Mouse (Mus musculus): Measurements from ENCODE around the gene Far2.
"Not testable (repeated sequence)": the region's sequence is repeated elsewhere in the genome, so short reads cannot be mapped to it uniquely, and the experiment has no call there.

The Far2 gene

DNA sequence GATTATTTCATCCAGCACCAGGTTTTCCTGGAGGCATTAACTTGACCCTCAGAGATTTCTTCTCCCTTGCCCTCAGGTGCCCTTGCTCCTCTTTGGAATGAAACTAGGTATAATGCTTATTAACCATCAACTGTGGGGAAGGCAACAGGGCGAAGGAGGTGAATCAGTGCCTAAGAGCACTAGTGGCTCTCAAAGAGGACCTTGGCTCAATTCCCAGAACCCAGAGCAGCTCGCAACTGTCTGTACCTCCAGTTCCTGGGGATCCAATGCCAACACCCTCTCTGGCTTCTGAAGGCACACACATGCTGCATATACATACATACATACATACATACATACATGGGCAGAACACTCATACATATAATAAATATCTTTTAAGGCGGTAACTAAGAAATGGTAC is 69.8 kb downstream of the Far2 start:
- no peak for DNase-seq (ENCODE audit: low read depth, low spot score)

DNA sequence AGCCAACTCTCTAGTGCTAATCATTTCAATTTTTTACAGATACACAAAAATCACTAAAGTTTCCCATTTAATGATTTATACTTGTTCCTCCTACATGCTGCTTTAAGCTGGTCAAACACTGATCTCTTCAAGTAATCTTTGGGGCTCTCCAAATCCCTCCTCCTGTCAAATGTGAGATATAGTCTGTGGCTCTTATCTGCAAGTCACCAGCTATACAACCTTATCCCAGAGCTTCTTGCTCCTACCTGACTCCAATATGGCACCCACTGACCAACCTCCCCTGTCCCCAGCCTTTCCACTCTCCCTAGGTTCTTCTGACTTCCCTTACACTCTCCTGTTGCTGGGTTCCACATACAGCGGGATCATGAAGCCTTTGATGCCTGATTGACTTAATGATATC is 70.6 kb downstream of the Far2 start:
- DNase-seq (ENCODE audit: low read depth, low spot score): no peak

DNA sequence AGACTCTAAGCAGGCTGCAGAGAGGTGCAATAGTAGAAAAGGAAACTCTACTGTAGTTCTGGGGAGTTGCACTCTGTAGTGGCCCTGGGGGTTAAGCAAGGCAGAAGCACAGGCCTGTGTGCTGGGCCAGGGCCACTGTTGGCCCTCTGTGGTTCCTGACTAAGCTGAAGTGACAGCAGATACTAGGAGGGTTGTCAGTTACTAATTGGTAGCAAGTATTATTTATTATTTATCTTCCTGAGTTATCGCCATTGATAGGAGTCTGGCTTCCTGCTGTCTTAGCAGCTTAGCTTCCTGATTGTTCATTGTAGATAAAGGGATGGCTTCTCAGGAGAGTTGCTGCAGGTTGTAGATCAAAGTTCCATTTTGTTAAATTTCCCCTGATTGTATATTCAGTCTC is 73.6 kb downstream of the Far2 start:
- DNase-seq (ENCODE audit: low read depth, low spot score): no peak

DNA sequence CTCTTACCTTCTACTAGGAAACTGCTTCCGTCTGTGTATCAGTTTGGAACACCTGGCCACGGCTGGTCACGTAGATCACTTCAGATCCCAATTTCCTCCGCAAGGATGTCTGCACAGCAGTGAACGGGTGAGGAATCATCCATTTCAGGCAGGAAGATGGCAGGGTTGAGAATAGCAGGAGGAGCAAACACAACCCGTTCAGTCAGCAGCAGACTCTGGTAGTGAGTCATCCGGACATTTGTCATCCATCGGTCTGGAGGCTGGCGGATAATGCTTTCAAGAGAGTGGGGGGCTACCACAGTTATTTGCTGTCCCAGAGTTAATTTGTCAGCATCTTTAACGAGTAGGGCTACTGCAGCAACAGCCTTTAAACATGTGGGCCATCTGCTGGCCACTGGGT is 79.8 kb downstream of the Far2 start:
- not testable (repeated sequence) for DNase-seq (ENCODE audit: low read depth, low spot score)

DNA sequence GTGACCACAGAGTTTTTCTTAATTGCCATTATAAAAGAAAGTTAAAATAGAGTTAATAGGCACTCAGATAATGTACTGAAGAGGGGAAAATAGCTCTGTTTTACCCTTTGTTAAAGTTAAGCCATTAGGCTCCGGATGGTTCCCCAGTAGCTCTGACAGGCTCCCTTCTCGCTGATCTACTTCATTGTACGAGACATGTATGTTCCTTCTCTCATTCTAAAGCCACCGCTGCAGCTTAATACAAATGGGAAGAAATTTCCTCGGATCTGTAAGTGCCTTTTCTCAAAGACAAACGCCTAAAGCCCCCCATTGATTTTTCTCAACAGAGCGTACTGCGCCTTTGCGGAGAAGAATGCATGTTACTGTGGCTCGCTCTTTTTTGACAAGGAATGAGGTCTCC is 85.3 kb downstream of the Far2 start:
- no peak for DNase-seq (ENCODE audit: low read depth, low spot score)

DNA sequence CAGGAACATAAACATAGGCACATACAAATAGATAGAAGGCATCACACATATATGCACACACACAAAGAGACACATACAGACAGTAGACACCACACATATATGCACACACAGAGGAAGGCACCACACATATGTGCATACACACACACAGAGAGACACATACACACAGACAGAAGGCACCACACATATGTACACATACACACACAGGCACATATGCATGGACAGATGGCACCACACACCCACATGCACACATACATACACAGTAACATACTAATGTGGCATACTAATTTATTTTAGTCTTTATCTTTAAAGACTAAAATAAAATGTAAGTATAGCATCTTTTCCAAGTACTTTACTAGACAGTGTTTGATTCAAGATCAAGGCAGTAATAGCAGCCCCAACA is 86.5 kb downstream of the Far2 start:
- DNase-seq (ENCODE audit: low read depth, low spot score): no peak

DNA sequence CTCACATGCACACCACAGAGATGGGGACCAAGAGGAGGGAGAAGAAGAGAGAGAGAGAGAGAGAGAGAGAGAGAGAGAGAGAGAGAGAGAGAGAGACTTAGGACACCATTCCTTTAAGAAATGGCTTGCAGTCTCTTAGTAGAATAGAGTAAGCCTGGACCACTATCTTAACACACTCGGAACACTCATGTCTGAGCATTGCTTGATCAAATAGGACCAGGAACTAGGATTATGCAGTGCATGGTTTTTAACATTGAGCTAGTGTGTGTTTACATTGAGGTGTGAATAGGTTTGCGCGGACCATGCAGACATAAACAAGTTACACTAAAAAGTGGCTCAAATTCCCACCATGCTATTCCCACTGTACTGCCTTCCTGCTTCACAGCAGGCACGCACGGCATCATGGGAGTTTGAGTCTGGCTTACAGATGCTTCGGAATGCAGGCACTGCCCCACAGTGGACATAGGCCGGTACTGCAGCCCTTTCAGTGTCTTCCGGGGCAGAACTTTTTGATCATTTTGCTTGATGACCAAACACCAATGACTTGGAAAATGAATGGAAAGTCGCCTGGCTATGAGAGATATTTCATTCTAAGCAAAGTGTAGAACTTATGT is 88.8 kb downstream of the Far2 start:
- peak; percentile 26 for DNase-seq (ENCODE audit: low read depth, low spot score)

DNA sequence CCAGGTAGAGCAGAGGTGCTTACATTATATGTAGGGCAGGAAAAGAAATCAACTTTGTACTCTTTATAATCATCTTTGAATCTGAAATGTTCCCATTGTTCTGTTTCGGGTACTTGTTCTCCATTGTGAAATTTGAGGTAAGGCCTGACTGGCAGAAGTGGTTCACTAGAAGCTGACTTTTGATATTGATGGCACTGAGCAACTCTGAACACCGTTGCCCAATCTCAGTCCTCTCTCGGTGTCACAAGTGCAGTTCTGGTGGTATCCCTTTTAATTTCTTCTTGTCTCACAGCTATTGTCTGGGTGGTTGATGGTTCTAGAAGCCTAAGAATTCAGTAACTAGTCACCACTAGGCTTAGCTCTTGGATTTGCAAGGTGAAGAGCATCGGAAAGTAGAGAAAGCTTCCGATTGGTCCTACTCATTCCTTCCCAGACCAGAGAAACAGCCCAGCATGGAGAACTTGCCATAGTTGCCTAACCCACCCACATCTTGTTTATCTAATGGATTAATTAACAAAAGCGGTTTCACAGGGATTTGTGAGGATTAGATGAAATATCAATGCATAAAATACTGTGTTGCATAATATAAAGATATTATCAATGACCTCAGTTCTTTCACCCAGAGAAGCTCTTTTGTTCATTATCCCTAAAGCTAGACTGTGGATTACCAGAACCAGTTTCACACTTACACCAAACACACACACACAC is 92.4 kb downstream of the Far2 start:
- no peak for DNase-seq (ENCODE audit: low read depth, low spot score)

DNA sequence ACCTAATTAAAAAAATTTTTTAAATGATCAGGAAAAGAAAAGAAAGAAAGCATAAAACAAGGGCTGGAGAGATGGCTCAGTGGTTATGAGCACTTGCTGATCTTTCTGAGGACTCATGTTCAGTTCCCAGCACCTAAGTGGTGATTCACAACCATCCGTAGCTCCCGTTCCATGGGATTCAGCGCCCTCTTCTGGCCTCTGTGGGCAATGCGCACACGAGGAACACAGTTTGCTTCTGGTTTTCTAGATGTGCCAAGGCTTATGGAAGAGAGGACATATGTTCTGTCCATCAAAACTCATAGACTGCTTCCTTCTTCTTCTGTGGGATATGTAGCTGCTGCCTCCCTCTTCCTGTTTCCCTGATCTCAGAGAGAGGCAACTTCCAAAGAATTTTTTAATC is 94.8 kb downstream of the Far2 start:
- DNase-seq (ENCODE audit: low read depth, low spot score): no peak

DNA sequence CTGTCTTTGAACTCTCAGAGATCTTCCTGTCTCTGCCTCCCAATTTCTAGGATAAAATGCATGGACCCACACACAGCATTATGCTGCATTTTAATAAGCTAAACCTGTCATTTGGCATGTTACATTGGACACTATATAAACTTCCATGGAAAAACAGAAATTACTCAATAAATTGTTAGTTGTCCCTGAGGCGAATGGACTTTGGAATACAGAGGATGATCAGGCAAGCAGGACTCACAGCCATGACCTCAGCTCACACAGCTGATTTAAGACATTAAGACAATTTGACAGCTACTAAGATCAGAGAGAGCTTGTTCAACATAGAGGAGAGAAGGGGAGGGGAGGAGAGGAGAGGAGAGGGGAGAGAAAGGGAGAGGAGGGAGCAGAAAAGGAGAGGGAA is 95.4 kb downstream of the Far2 start:
- no peak for DNase-seq (ENCODE audit: low read depth, low spot score)

DNA sequence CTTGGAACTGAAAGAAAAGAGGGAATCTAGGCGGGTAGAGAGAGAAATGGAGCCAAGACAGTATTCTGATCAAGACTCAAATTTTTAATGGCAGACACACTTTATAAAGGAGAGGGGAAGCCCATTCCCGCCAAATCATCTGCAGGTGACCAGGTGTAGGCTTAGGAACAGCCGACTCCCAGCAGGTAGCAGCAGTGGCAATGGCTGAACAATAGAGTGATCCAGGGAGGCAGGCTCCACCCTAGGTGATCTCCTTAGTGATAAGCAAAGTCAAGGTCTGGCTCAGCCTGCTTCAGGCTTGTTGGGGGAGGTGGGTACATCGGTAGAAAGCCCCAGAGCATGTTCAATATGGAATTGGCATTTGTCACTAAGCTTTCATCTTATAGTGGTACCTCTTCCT is 105.2 kb downstream of the Far2 start:
- DNase-seq (ENCODE audit: low read depth, low spot score): not testable (repeated sequence)

DNA sequence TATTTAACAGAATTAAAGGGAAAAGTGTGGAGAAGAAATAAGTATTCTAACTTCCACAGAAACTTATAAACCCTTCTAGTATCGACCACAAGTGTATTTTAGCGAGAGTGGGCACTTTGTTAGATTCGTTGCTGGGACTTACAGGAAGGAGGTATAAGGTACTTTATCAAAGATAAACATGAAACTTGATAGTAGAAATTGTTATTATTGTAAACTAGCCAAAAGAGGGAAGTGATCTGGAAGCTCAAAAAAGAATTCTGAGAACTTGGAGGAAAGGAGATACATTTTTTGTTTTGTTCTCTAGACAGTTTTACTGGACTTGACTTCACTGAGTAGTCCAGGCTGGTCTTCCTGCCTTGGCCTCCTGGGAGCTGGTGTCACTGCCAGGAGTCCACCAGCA is 125.8 kb downstream of the Far2 start:
- DNase-seq (ENCODE audit: low read depth, low spot score): no peak

DNA sequence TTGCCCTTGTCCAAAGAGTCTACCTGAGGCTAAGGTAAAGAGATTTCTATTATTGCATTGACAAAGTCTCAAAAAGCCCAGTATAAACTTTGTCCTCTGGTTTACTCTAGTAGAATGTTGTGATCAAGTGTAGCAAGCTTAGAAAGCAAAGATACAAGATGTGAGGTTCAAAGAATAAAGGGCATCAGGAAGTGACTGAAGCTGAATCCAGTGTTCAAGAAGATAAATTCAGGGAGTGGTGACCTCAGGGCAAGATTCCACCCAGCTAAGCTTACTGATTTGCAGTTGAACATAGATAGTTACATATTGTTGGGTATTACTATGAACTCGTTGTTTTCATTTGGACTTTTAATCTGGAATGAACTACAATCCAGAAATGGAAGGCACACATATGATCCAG is 138.6 kb downstream of the Far2 start:
- DNase-seq (ENCODE audit: low read depth, low spot score): no peak

DNA sequence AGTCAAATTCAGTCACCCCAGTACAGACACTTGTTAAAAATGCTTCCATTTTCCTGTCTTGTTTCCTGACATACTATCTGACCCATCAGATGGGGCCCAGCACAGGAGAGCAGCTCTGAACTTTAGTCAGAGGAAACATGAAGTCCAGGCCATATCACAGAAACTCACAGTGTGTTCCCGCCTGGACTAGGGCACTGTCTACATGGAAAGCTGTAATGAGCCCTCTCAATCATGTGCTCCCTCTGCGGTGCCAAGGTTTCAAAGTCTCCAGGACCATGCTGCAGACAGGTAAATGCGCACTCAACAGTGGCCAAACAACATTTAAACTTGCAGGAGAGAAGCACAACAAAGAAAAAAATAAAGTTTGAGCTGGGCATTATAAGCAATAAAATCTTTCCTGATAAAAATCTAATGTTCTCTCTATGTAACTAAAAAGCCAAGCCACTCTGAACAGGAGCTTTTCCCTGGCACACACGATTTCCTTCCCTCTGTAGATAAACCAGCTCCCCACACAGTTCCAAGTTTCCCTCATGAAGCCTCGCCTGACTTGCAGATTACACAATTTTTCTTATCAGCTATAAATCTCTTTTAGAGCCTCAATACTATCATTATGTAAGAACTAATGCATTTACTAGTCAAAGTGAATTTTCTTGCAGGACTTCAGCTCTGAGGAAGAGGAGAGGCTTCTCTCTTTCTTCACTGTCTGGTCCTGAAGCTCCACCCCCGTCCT is 147.1 kb downstream of the Far2 start:
- DNase-seq (ENCODE audit: low read depth, low spot score): no peak

DNA sequence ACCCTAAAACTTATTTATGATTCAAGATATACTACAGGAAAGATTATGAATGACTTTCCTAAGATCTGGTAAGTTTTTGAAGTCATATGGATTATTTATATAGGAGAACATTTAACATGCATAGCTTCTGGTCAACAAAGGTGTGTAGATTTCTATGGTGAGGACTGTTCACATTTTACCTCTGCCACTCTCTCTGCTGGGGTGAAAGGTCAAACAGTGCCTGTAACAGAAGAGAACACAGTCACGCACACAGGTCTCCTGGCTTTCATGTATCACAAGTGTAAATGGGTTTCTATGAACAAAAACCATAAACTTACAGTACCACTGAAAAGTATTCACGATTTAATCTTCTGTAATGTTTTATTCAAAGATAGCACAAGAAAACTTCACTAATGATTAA is 152.1 kb downstream of the Far2 start:
- DNase-seq (ENCODE audit: low read depth, low spot score): no peak

DNA sequence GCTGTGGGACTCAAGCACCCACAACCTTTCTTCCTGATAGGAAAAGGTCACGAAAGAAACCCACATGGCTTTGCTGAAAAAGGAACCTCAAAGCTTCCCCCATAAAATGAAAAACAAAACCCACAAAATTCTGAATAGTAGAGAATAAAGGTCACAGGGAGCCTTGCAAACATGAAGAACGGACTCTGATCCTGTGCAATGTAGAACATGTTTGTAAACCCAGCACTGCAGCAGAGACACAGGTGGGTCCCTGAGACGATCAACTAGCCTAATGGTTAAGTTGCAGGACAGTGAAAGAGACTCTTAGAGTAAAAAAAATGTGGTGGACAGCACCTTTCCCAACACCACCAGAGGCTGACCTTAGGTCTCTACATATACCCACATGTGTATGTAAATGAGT is 152.7 kb downstream of the Far2 start:
- DNase-seq (ENCODE audit: low read depth, low spot score): no peak

DNA sequence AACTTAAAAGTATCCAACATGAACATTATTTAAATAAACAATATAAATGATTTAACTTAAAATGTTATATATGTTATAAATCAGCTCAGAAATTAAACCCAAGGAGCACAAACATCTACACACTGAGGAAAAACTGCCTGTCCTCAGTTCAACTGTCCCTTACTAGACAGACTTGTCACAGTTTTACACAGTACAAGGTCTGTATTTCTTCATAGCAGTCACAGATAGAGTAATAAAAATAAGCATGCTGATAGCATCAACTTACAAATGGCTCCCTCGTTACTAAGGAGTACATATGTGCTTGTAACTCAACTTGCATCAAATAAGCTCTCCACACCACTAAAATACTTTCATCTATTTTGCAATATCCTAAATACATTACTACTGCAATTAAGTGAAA is 158.1 kb downstream of the Far2 start:
- no peak for DNase-seq (ENCODE audit: low read depth, low spot score)

DNA sequence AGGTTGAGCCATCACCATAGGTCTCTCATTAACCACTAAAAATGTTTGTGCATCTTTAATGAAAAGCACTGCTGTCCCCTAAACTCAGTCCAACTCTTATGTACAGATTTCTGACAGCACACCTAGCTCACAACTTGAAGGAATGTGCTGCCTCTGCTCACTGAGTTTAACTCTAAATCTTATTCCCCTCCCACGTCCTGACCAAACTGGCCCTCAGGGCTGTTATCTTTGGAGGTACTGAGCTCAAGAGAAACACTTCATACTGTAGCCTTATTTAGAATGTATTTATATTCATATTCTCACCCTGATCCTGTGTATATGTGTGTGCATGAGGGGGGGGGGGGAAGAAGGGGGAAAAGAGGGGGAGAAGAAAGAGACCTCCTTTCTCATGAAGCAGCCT is 160.5 kb downstream of the Far2 start:
- DNase-seq (ENCODE audit: low read depth, low spot score): no peak

DNA sequence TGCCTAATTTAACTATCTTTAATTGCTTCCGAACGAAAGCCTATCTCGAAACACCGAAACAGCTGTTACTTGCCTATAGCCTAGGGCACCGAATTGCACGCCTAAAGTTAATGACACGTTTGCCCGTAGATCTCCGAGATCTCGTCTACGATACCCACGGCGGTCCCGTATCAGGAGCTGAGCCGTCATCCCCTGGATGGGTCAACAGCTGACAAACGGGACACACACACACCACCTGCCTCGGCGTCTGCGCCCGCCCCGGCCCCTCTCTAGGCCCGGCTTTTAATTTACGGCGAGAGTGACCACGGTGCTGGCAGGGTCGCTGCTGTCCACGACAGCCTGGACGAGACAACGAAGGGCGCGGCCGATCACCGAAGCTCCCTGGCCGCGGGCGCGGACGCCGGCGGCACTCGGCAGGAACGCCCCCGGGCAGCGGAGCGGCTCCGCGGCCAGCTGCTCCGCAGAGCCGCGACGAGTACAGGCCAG is 164.4 kb downstream of the Far2 start:
- DNase-seq (ENCODE audit: low read depth, low spot score): peak; percentile 5

DNA sequence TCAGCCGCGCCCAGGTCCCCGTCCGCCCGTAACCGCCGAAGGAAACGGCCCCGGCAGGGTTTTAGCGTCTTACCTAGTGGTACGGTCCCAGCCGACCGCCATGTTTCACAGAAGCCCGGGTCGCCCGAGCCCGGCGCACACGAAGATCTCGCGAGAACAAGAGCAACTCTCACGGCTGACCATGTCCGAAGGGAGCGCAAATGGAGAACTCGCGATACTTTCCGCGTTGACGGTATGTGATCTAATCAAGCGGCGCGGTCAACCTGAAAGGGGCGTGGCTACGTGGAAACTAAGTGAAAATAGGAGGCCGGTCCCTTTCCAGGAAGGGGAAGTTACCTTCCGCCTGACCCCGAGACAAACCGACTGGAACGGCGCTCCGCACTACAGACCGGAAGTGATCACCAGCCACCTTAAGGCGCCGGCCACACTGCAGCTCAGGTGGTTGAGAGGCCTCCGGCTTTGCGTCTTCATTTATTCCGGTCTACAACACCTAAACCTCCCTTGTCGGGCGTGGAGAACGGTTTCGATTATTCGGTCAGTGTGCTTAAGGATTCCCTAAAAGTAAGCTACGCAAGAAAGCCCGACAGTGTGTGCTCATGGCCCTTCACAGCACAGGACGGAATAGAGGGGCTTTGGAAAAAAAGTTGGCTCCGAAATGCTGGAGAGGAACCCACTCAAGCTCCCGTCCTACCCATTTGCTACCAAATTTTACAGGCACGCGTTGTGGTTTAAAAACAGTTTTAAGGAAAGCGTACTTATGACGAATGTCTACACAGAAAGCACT is 165.0 kb downstream of the Far2 start, which contains the start of gene Ergic2:
Gene Ergic2, minus strand, starts transcription at position 478 of the 784 bp plus-strand sequence.
- DNase-seq (ENCODE audit: low read depth, low spot score): peak; percentile 100

DNA sequence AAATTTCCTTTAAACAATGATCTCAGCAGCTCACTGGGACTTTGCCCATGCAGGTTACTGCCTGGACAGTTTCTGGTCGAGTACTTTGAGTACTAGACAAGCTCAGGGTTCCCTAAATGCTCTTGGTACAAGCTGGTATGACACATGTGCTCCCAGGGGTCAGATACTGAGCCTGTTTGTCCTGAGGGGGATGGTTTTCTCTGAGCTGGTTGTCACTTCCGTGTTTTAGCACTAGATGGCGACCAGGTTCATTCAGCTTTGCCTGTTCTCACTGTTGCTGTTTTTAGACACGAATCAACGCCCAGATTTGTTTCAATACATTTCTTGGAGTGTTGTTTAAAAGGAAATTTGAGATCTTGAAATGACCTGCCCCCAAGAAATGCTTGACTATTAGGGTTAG is 167.7 kb downstream of the Far2 start:
- DNase-seq (ENCODE audit: low read depth, low spot score): peak; percentile 6

DNA sequence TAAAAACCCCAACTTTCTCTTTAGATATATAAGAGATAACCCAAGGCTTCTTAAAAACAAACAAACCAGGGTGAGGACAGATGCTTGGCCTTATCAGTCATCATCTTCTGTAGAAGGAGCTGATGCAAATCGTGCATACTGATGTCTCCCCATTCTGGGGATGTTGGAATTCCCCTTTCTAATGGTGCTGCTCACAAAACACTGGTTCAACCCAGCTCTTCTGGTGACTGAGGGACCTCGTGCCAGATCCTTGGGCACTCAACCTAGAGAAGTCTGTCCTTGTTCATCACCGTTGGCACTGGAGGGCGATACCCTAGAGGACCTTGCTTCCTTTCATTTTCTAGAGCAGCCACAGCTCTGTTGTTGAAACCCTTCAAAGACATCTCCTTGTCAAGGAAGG is 169.7 kb downstream of the Far2 start:
- DNase-seq (ENCODE audit: low read depth, low spot score): no peak

All from skeletal muscle tissue, adult 2 months (tissue).